Mouse (Mus musculus): ENCODE measurements at regions not wholly inside any gene's neighbourhood (a gene's known extent, or its start where the extent isn't known, plus 50 kb on each side); places are given as distances from the start of the nearest gene placed in this dataset.
A peak's percentile ranks its signal among the peaks of the same experiment; 100 is the strongest.

GRCm38 (mm10) chr9:50257162-50257561 is 87.6 kb downstream of the Rpl10-ps3 start:
- DNase-seq = no peak

GRCm38 (mm10) chr9:50244982-50245671 is 99.6 kb downstream of the Rpl10-ps3 start:
- DNase-seq = no peak

- no peak for DNase-seq
These were observed 103.8 kb downstream of the Rpl10-ps3 start for GRCm38 (mm10) chr9:50240923-50241322.

- DNase-seq = peak; percentile 5 to 14
These were observed 108.9 kb downstream of the Rpl10-ps3 start for GRCm38 (mm10) chr9:50235908-50236307.

- peak; percentile 5 to 23 for DNase-seq
These were observed 110.1 kb downstream of the Rpl10-ps3 start for GRCm38 (mm10) chr9:50234655-50235054.

GRCm38 (mm10) chr9:50232958-50233510 is 111.7 kb downstream of the Rpl10-ps3 start:
- DNase-seq = no peak

GRCm38 (mm10) chr9:50210481-50210880 is 134.3 kb downstream of the Rpl10-ps3 start:
- no peak for DNase-seq

- peak in 1 of 2 experiments; percentile 20 for DNase-seq
These were observed 145.1 kb downstream of the Rpl10-ps3 start for GRCm38 (mm10) chr9:50199422-50200218.

GRCm38 (mm10) chr9:50192400-50193110 is 152.2 kb downstream of the Rpl10-ps3 start:
- DNase-seq = peak; percentile 32 to 63

- no peak for DNase-seq
These were observed 153.6 kb downstream of the Rpl10-ps3 start for GRCm38 (mm10) chr9:50191136-50191535.

GRCm38 (mm10) chr9:50188576-50189070 is 156.1 kb downstream of the Rpl10-ps3 start:
- peak; percentile 48 to 53 for DNase-seq

GRCm38 (mm10) chr9:50181360-50181759 is 163.4 kb downstream of the Rpl10-ps3 start:
- no peak for DNase-seq

- DNase-seq = no peak
These were observed 168.6 kb downstream of the Rpl10-ps3 start for GRCm38 (mm10) chr9:50176131-50176530.

GRCm38 (mm10) chr9:50171826-50172464 is 172.8 kb downstream of the Rpl10-ps3 start:
- DNase-seq = peak; percentile 50 to 83

- DNase-seq = no peak
These were observed 173.6 kb downstream of the Rpl10-ps3 start for GRCm38 (mm10) chr9:50171164-50171563.

- no peak for DNase-seq
These were observed 174.1 kb downstream of the Rpl10-ps3 start for GRCm38 (mm10) chr9:50170637-50171036.

GRCm38 (mm10) chr9:50154618-50155017 is 190.2 kb downstream of the Rpl10-ps3 start:
- no peak for DNase-seq

- no peak for DNase-seq
These were observed 194.7 kb downstream of the Rpl10-ps3 start for GRCm38 (mm10) chr9:50150091-50150490.

- peak in 1 of 2 experiments; percentile 5 for DNase-seq
These were observed 202.0 kb downstream of the Rpl10-ps3 start for GRCm38 (mm10) chr9:50142756-50143155.

GRCm38 (mm10) chr9:50142091-50142490 is 202.7 kb downstream of the Rpl10-ps3 start:
- no peak for DNase-seq

GRCm38 (mm10) chr9:50141176-50141575 is 203.6 kb downstream of the Rpl10-ps3 start:
- DNase-seq = no peak
